Mouse (Mus musculus) neural tube, embryonic 13.5 days (tissue): ENCODE data around the gene Foxa2. TPM values are rescaled to one million over a fixed set of nuclear protein-coding genes. Genes with fewer than 3 reads are reported as not detected.

Experiments used
- ATAC-seq: fragments of 200-750 bp; cut with Nextera tagmentation; 2 replicates; pipeline ENCODE4 v1.8.0; 2017; ENCODE audit warnings: low read depth, mild to moderate bottlenecking, moderate TSS enrichment, moderate library complexity
- H3K27ac ChIP-seq: fragments of 300-500 bp; sonication (generic); replicated peaks from 2 replicates; pipeline ENCODE4 v1.5.1; 2015; ENCODE audit warnings: moderate library complexity, mild to moderate bottlenecking, inconsistent platforms
- H3K27me3 ChIP-seq: fragments of 300-500 bp; sonication (generic); 2 replicates; pipeline ENCODE4 v1.6.1; 2015; ENCODE audit warnings: mild to moderate bottlenecking, inconsistent platforms
- H3K36me3 ChIP-seq: fragments of 300-500 bp; sonication (generic); 2 replicates; pipeline ENCODE4 v1.6.1; 2015; ENCODE audit warnings: mild to moderate bottlenecking, inconsistent platforms
- H3K4me1 ChIP-seq: fragments of 300-500 bp; sonication (generic); replicated peaks from 2 replicates; pipeline ENCODE4 v1.6.1; 2015; ENCODE audit warnings: inconsistent platforms
- H3K4me2 ChIP-seq: fragments of 300-500 bp; sonication (generic); 2 replicates; pipeline ENCODE4 v1.6.1; 2015; ENCODE audit warnings: inconsistent platforms, mild to moderate bottlenecking, moderate library complexity
- H3K4me3 ChIP-seq: fragments of 300-500 bp; sonication (generic); 2 replicates; pipeline ENCODE4 v1.5.1; 2015; ENCODE audit warnings: mild to moderate bottlenecking, inconsistent platforms
- H3K9ac ChIP-seq: fragments of 300-500 bp; sonication (generic); 2 replicates; pipeline ENCODE4 v1.6.1; 2015; ENCODE audit warnings: moderate library complexity, mild to moderate bottlenecking, inconsistent platforms
- H3K9me3 ChIP-seq: fragments of 300-500 bp; sonication (generic); 2 replicates; pipeline ENCODE4 v1.6.1; 2016; ENCODE audit warnings: inconsistent platforms
- WGBS: fragments of 180-500 bp; shearing (Covaris S2); methylation state at CpG from one replicate; pipeline ENCODE4 v1.1.7; 2015; 5-methylcytosine and 5-hydroxymethylcytosine counted together
- polyA plus RNA-seq: library from polyadenylated mRNA; unstranded; fragments of >200 nt; fragmentation: Nextera tagmentation; extraction: Ambion mirVana; gene quantifications from 2 replicates; pipeline ENCODE4 v1.2.1, GENCODE M21; 2015

The Foxa2 gene
- polyA plus RNA-seq, 1 experiment from 2014 or later: 2.0 TPM

GRCm38 (mm10) chr2:148036611-148037160 is 10.1 kb downstream of the Foxa2 start:
- Histone ChIP-seq H3K9me3 (no peaks in the 10 kb centered on the region), H3K9ac (no peak overlapping the region), H3K4me2 (no peak overlapping the region), H3K4me3 (no peak overlapping the region), H3K4me1 (no peaks in the 10 kb centered on the region), H3K36me3 (no peaks in the 10 kb centered on the region), H3K27me3 (peaks cover 98% of the 10 kb centered on the region), H3K27ac (no peak overlapping the region)
- WGBS: under 1% methylated on average over 4 of the region's 4 CpGs
- ATAC-seq: no peak

- Histone ChIP-seq H3K4me2 (no peak overlapping the region), H3K36me3 (no peaks in the 10 kb centered on the region), H3K27me3 (peaks cover 98% of the 10 kb centered on the region), H3K27ac (no peak overlapping the region), H3K9me3 (no peaks in the 10 kb centered on the region), H3K4me3 (no peak overlapping the region), H3K4me1 (no peaks in the 10 kb centered on the region), H3K9ac (no peak overlapping the region)
- ATAC-seq: no peak
- WGBS: 3% methylated on average over 6 of the region's 6 CpGs
Observed at GRCm38 (mm10) chr2:148030991-148031675, 15.6 kb downstream of the Foxa2 start.

GRCm38 (mm10) chr2:148030613-148030935 is 16.2 kb downstream of the Foxa2 start:
- Histone ChIP-seq H3K27ac (no peak overlapping the region), H3K27me3 (peaks cover 98% of the 10 kb centered on the region), H3K9ac (no peak overlapping the region), H3K4me2 (no peak overlapping the region), H3K4me1 (no peaks in the 10 kb centered on the region), H3K36me3 (no peaks in the 10 kb centered on the region), H3K9me3 (no peaks in the 10 kb centered on the region), H3K4me3 (no peak overlapping the region)
- ATAC-seq: no peak
- WGBS: 2% methylated on average over 11 of the region's 11 CpGs

- Histone ChIP-seq H3K9ac (no peak overlapping the region), H3K9me3 (no peaks in the 10 kb centered on the region), H3K27ac (no peak overlapping the region), H3K36me3 (no peaks in the 10 kb centered on the region), H3K4me3 (no peak overlapping the region), H3K4me2 (no peak overlapping the region), H3K27me3 (peaks cover 98% of the 10 kb centered on the region), H3K4me1 (no peaks in the 10 kb centered on the region)
- ATAC-seq: peak; percentile 56
- WGBS: 3% methylated on average over 21 of the region's 21 CpGs
Observed at GRCm38 (mm10) chr2:148029751-148030612, 16.8 kb downstream of the Foxa2 start.

GRCm38 (mm10) chr2:148029050-148029608 is 17.6 kb downstream of the Foxa2 start:
- WGBS: 9% methylated on average over 9 of the region's 9 CpGs
- peak; percentile 67; the same call in 1 of the 2 replicates for ATAC-seq
- no peaks in the 10 kb centered on the region for H3K9me3 ChIP-seq
- H3K27me3 ChIP-seq: peaks cover 98% of the 10 kb centered on the region
- H3K36me3 ChIP-seq: no peaks in the 10 kb centered on the region
- no peak overlapping the region for H3K4me2 ChIP-seq
- no peak overlapping the region for H3K27ac ChIP-seq
- H3K9ac ChIP-seq: no peak overlapping the region
- H3K4me1 ChIP-seq: no peaks in the 10 kb centered on the region
- no peak overlapping the region for H3K4me3 ChIP-seq

- Histone ChIP-seq H3K27me3 (peaks cover 98% of the 10 kb centered on the region), H3K4me2 (no peak overlapping the region), H3K4me3 (no peak overlapping the region), H3K4me1 (no peaks in the 10 kb centered on the region; the same call in 1 of the 2 replicates), H3K9me3 (no peaks in the 10 kb centered on the region), H3K9ac (no peak overlapping the region), H3K27ac (no peak overlapping the region), H3K36me3 (no peaks in the 10 kb centered on the region)
- no peak for ATAC-seq
- WGBS: 79% methylated on average over 1 of the region's 1 CpGs
Observed at GRCm38 (mm10) chr2:148026366-148026765, 20.4 kb downstream of the Foxa2 start.

- H3K4me3 ChIP-seq: no peak overlapping the region
- no peak overlapping the region for H3K4me2 ChIP-seq
- H3K9me3 ChIP-seq: no peaks in the 10 kb centered on the region
- peaks cover 98% of the 10 kb centered on the region for H3K27me3 ChIP-seq
- H3K9ac ChIP-seq: no peak overlapping the region
- no peaks in the 10 kb centered on the region; the same call in 1 of the 2 replicates for H3K4me1 ChIP-seq
- 27% methylated on average over 2 of the region's 2 CpGs for WGBS
- ATAC-seq: no peak
- no peak overlapping the region for H3K27ac ChIP-seq
- H3K36me3 ChIP-seq: no peaks in the 10 kb centered on the region
Observed at GRCm38 (mm10) chr2:148025481-148025880, 21.3 kb downstream of the Foxa2 start.

- Histone ChIP-seq H3K4me2 (no peak overlapping the region), H3K27me3 (peaks cover 98% of the 10 kb centered on the region), H3K9ac (no peak overlapping the region), H3K9me3 (no peaks in the 10 kb centered on the region), H3K4me3 (no peak overlapping the region), H3K4me1 (no peaks in the 10 kb centered on the region; the same call in 1 of the 2 replicates), H3K27ac (no peak overlapping the region), H3K36me3 (no peaks in the 10 kb centered on the region)
- 64% methylated on average over 9 of the region's 9 CpGs for WGBS
- ATAC-seq: no peak
Observed at GRCm38 (mm10) chr2:148024268-148024935, 22.4 kb downstream of the Foxa2 start.

GRCm38 (mm10) chr2:148023340-148023806 is 23.4 kb downstream of the Foxa2 start:
- H3K9me3 ChIP-seq: no peaks in the 10 kb centered on the region
- no peak overlapping the region for H3K4me2 ChIP-seq
- ATAC-seq: no peak
- no peak overlapping the region for H3K9ac ChIP-seq
- H3K4me3 ChIP-seq: no peak overlapping the region
- no peak overlapping the region for H3K27ac ChIP-seq
- H3K27me3 ChIP-seq: peaks cover 98% of the 10 kb centered on the region
- H3K4me1 ChIP-seq: no peaks in the 10 kb centered on the region; the same call in 1 of the 2 replicates
- 6% methylated on average over 12 of the region's 12 CpGs for WGBS
- H3K36me3 ChIP-seq: no peaks in the 10 kb centered on the region

- no peak overlapping the region for H3K9ac ChIP-seq
- no peak overlapping the region for H3K4me2 ChIP-seq
- no peak overlapping the region for H3K4me3 ChIP-seq
- WGBS: 7% methylated on average over 5 of the region's 5 CpGs
- no peaks in the 10 kb centered on the region for H3K9me3 ChIP-seq
- H3K4me1 ChIP-seq: no peaks in the 10 kb centered on the region; the same call in 1 of the 2 replicates
- no peaks in the 10 kb centered on the region for H3K36me3 ChIP-seq
- H3K27ac ChIP-seq: no peak overlapping the region
- ATAC-seq: no peak
- peaks cover 98% of the 10 kb centered on the region for H3K27me3 ChIP-seq
Observed at GRCm38 (mm10) chr2:148021919-148022570, 24.7 kb downstream of the Foxa2 start.

- WGBS: 20% methylated on average over 9 of the region's 9 CpGs
- no peak overlapping the region for H3K4me2 ChIP-seq
- no peak overlapping the region for H3K27ac ChIP-seq
- ATAC-seq: no peak
- no peaks in the 10 kb centered on the region for H3K36me3 ChIP-seq
- H3K4me3 ChIP-seq: no peak overlapping the region
- peaks cover 92% of the 10 kb centered on the region for H3K27me3 ChIP-seq
- H3K4me1 ChIP-seq: no peaks in the 10 kb centered on the region; the same call in 1 of the 2 replicates
- no peak overlapping the region for H3K9ac ChIP-seq
- H3K9me3 ChIP-seq: no peaks in the 10 kb centered on the region
Observed at GRCm38 (mm10) chr2:148021016-148021415, 25.8 kb downstream of the Foxa2 start.
